Mouse (Mus musculus): ENCODE measurements around the gene Noc4l. TPM values are rescaled to one million over a fixed set of nuclear protein-coding genes. Genes with fewer than 3 reads are reported as not detected.

Noc4l gene
- total and polyA plus RNA-seq, 3 experiments: 72.8 to 181 TPM; not detected in 1

GRCm38 (mm10) chr5:110646377-110646776 is 6.8 kb downstream of the Noc4l start:
- H3K4me1 ChIP-seq (ENCODE audit: control insufficient read depth in 1 of 2, insufficient read depth in 2 of 2, low read length in 2 of 2): no peaks in the 10 kb centered on the region
- no peak for DNase-seq (ENCODE audit: low read depth, low spot score)
- H3K9ac ChIP-seq (ENCODE audit: control insufficient read depth, low read depth, low read length, poor library complexity, severe bottlenecking): no peak overlapping the region
- no peaks in the 10 kb centered on the region for H3K9me3 ChIP-seq (replicated peaks; ENCODE audit: insufficient read depth, low read length)
- H3K79me2 ChIP-seq (ENCODE audit: control insufficient read depth, insufficient read depth, low read length, poor library complexity): no peaks in the 10 kb centered on the region
- TF ChIP-seq SIN3A (IDR thresholded peaks at IDR 0.05; ENCODE audit: low read length): no peak
- no peak for TF ChIP-seq CTCF (IDR thresholded peaks at IDR 0.05 in 2 of 3, conservative IDR thresholded peaks at IDR 0.05 in 1 of 3; ENCODE audit: control insufficient read depth in 1 of 3, insufficient read depth in 1 of 3, low read depth in 2 of 3, low read length in 3 of 3, poor library complexity in 1 of 3, severe bottlenecking in 1 of 3)
- TF ChIP-seq E2F4 (IDR thresholded peaks at IDR 0.05; ENCODE audit: borderline replicate concordance, low read depth, low read length): no peak
- TF ChIP-seq NRF1 (IDR thresholded peaks at IDR 0.05; ENCODE audit: insufficient read depth, low read depth, low read length, poor library complexity, severe bottlenecking): no peak
- no peak for TF ChIP-seq USF1 (IDR thresholded peaks at IDR 0.05; ENCODE audit: low read depth, low read length)
- no peak for TF ChIP-seq GABPA (IDR thresholded peaks at IDR 0.05; ENCODE audit: low read depth, low read length)
- no peak for TF ChIP-seq ZKSCAN1 (IDR thresholded peaks at IDR 0.05; ENCODE audit: low read depth, low read length)
- no peak for TF ChIP-seq BHLHE40 (IDR thresholded peaks at IDR 0.05; ENCODE audit: borderline replicate concordance, low read depth, low read length)
- no peak for TF ChIP-seq HCFC1 (IDR thresholded peaks at IDR 0.05; ENCODE audit: low read depth, low read length)
- H3K4me3 ChIP-seq (ENCODE audit: control insufficient read depth in 1 of 2, insufficient read depth in 1 of 2, low read depth in 2 of 2, low read length in 2 of 2): no peak overlapping the region
- H3K36me3 ChIP-seq (ENCODE audit: control insufficient read depth in 1 of 2, insufficient read depth in 2 of 2, low read length in 2 of 2): peaks cover 0 to 7% of the 10 kb centered on the region in 2 experiments; a peak in 2 of 4 replicates
- H3K27me3 ChIP-seq (ENCODE audit: control insufficient read depth in 1 of 2, insufficient read depth in 2 of 2, low read length in 2 of 2): no peaks in the 10 kb centered on the region
- no peak overlapping the region for H3K27ac ChIP-seq (ENCODE audit: control insufficient read depth, low read depth, low read length)

GRCm38 (mm10) chr5:110639459-110639858 is 13.8 kb downstream of the Noc4l start:
- no peaks in the 10 kb centered on the region for H3K9me3 ChIP-seq (replicated peaks; ENCODE audit: insufficient read depth, low read length)
- no peaks in the 10 kb centered on the region for H3K27me3 ChIP-seq (ENCODE audit: control insufficient read depth in 1 of 2, insufficient read depth in 2 of 2, low read length in 2 of 2)
- no peaks in the 10 kb centered on the region for H3K36me3 ChIP-seq (ENCODE audit: control insufficient read depth in 1 of 2, insufficient read depth in 2 of 2, low read length in 2 of 2)
- peak; percentile 90 for DNase-seq (ENCODE audit: low read depth, low spot score)
- H3K4me1 ChIP-seq (ENCODE audit: control insufficient read depth in 1 of 2, insufficient read depth in 2 of 2, low read length in 2 of 2): no peaks in the 10 kb centered on the region
- peak overlapping the region; percentile 70 for H3K9ac ChIP-seq (ENCODE audit: control insufficient read depth, low read depth, low read length, poor library complexity, severe bottlenecking)
- H3K4me3 ChIP-seq (ENCODE audit: control insufficient read depth in 1 of 2, insufficient read depth in 1 of 2, low read depth in 2 of 2, low read length in 2 of 2): peak overlapping the region; percentile 70 to 76
- H3K79me2 ChIP-seq (ENCODE audit: control insufficient read depth, insufficient read depth, low read length, poor library complexity): no peaks in the 10 kb centered on the region
- no peak overlapping the region for H3K27ac ChIP-seq (ENCODE audit: control insufficient read depth, low read depth, low read length)
- TF ChIP-seq RAD21 (IDR thresholded peaks at IDR 0.05; ENCODE audit: low read depth, low read length): peak; percentile 85
- 0 out of 2 replicates have a peak, but pooled peaks have one; percentile 26 for TF ChIP-seq BHLHE40 (IDR thresholded peaks at IDR 0.05; ENCODE audit: borderline replicate concordance, low read depth, low read length)
- peak; percentile 84 for TF ChIP-seq ZC3H11A (IDR thresholded peaks at IDR 0.05; ENCODE audit: low read depth, low read length)
- peak; percentile 21; the same call in 1 of the 2 replicates for TF ChIP-seq HCFC1 (IDR thresholded peaks at IDR 0.05; ENCODE audit: low read depth, low read length)
- TF ChIP-seq SMC3 (IDR thresholded peaks at IDR 0.05; ENCODE audit: low read depth, low read length): peak; percentile 91
- TF ChIP-seq CTCF (IDR thresholded peaks at IDR 0.05 in 2 of 3, conservative IDR thresholded peaks at IDR 0.05 in 1 of 3; ENCODE audit: control insufficient read depth in 1 of 3, insufficient read depth in 1 of 3, low read depth in 2 of 3, low read length in 3 of 3, poor library complexity in 1 of 3, severe bottlenecking in 1 of 3): peak; percentile 58 to 86 (median 85)
- peak; percentile 25; the same call in 1 of the 2 replicates for TF ChIP-seq ZNF384 (IDR thresholded peaks at IDR 0.05; ENCODE audit: low read depth, low read length)
- no peak for TF ChIP-seq POLR2A (IDR thresholded peaks at IDR 0.05; ENCODE audit: control insufficient read depth in 1 of 2, insufficient read depth in 1 of 2, low read depth in 1 of 2, low read length in 2 of 2, poor library complexity in 1 of 2)
- TF ChIP-seq ZMIZ1 (IDR thresholded peaks at IDR 0.05; ENCODE audit: low read depth, low read length): no peak
- peak; percentile 66 for TF ChIP-seq SIN3A (IDR thresholded peaks at IDR 0.05; ENCODE audit: low read length)
- TF ChIP-seq ELF1 (IDR thresholded peaks at IDR 0.05; ENCODE audit: low read depth, low read length): peak; percentile 42
- TF ChIP-seq MEF2A (IDR thresholded peaks at IDR 0.05; ENCODE audit: extremely low read depth, insufficient replicate concordance, low read depth, low read length, poor library complexity, severe bottlenecking): no peak
